ENCODE assay signal across 11 mouse cellular contexts in genomic region chr7:128550328-128551086, GRCm38 (mm10). TPM values are rescaled to one million over a fixed set of nuclear protein-coding genes. Genes with fewer than 3 reads are reported as not detected.
DNase-seq lines count a peak whose midpoint lies in the region; ATAC-seq and TF ChIP-seq lines count a peak whose summit lies in the region.
"Had no signal": no experiment of that assay in that cellular context is flagged by ENCODE, and none has a peak within 500 bp of the region (broad histone marks: within the 10 kb centered on the region; RNA-seq: fewer than 3 reads in every experiment).

No protein-coding gene starts in this region.

- H3K79me2 ChIP-seq in myocyte (ENCODE audit: control insufficient read depth, insufficient read depth), result no peaks in the 10 kb centered on the region

- no peak overlapping the region for H3K4me3 ChIP-seq in heart, postnatal 0 days (ENCODE audit: low read depth, low read length)
- no peak overlapping the region for H3K4me3 ChIP-seq in heart, embryonic 11.5 days (ENCODE audit: low read depth, low read length)
- no peak overlapping the region for H3K4me3 ChIP-seq in cortical plate, adult 2 months (ENCODE audit: insufficient read depth, low read length)
- no peak overlapping the region for H3K4me3 ChIP-seq in hindbrain, embryonic 12.5 days
- H3K4me3 ChIP-seq in myocyte, result no peak overlapping the region
- H3K4me3 ChIP-seq in thymus, adult 2 months (ENCODE audit: control insufficient read depth, insufficient read depth, low read length), result no peak overlapping the region

- no peaks in the 10 kb centered on the region for H3K9me3 ChIP-seq in heart, postnatal 0 days (replicated peaks; ENCODE audit: control insufficient read depth, low read length)
- no peaks in the 10 kb centered on the region for H3K9me3 ChIP-seq in heart, embryonic 11.5 days (replicated peaks; ENCODE audit: control insufficient read depth, low read length)
- H3K9me3 ChIP-seq in hindbrain, embryonic 12.5 days (replicated peaks), result no peaks in the 10 kb centered on the region

- H3K4me1 ChIP-seq in heart, postnatal 0 days (ENCODE audit: control insufficient read depth, insufficient read depth), result peaks cover 26% of the 10 kb centered on the region
- peaks cover 10% of the 10 kb centered on the region for H3K4me1 ChIP-seq in heart, embryonic 11.5 days (ENCODE audit: control insufficient read depth, insufficient read depth, low read length)
- peaks cover 9% of the 10 kb centered on the region for H3K4me1 ChIP-seq in cortical plate, adult 2 months (ENCODE audit: control insufficient read depth, insufficient read depth, low read length)
- peaks cover 28% of the 10 kb centered on the region for H3K4me1 ChIP-seq in hindbrain, embryonic 12.5 days
- no peaks in the 10 kb centered on the region for H3K4me1 ChIP-seq in thymus, adult 2 months (replicated peaks; ENCODE audit: control insufficient read depth, insufficient read depth, low read length)

- WGBS in heart, postnatal 0 days, result 32% methylated on average over 1 of the region's 1 CpGs
- 29% methylated on average over 1 of the region's 1 CpGs for WGBS in heart, embryonic 11.5 days (ENCODE audit: insufficient replicate concordance)
- 28% methylated on average over 1 of the region's 1 CpGs for WGBS in hindbrain, embryonic 12.5 days
- WGBS in thymus, adult 2 months, result 26% methylated on average over 1 of the region's 1 CpGs

- H3K36me3 ChIP-seq in heart, postnatal 0 days (replicated peaks; ENCODE audit: control insufficient read depth, insufficient read depth, low read length), result peaks cover 33% of the 10 kb centered on the region
- peaks cover 19% of the 10 kb centered on the region for H3K36me3 ChIP-seq in heart, embryonic 11.5 days (ENCODE audit: control insufficient read depth, insufficient read depth, low read length)
- H3K36me3 ChIP-seq in hindbrain, embryonic 12.5 days, result peaks cover 5% of the 10 kb centered on the region; the same call in 1 of the 2 replicates
- H3K36me3 ChIP-seq in myocyte (ENCODE audit: control insufficient read depth, insufficient read depth), result peaks cover 8% of the 10 kb centered on the region
- no peaks in the 10 kb centered on the region for H3K36me3 ChIP-seq in thymus, adult 2 months (ENCODE audit: control insufficient read depth, insufficient read depth, low read length)

- H3K4me2 ChIP-seq in heart, postnatal 0 days (ENCODE audit: low read depth, low read length), result no peak overlapping the region
- H3K4me2 ChIP-seq in heart, embryonic 11.5 days, result no peak overlapping the region
- H3K4me2 ChIP-seq in hindbrain, embryonic 12.5 days (replicated peaks), result no peak overlapping the region
- peak overlapping the region; percentile 71 for H3K4me2 ChIP-seq in myocyte (ENCODE audit: low read depth)

- no peak for TF ChIP-seq CTCF in heart, postnatal 0 days (IDR thresholded peaks at IDR 0.05; ENCODE audit: low read depth)
- no peak for TF ChIP-seq CTCF in cortical plate, adult 2 months (IDR thresholded peaks at IDR 0.05; ENCODE audit: extremely low read depth, insufficient read depth, low read length)
- TF ChIP-seq CTCF in thymus, adult 2 months (IDR thresholded peaks at IDR 0.05; ENCODE audit: borderline replicate concordance, control insufficient read depth, extremely low read depth, insufficient read depth, low read length, poor library complexity), result no peak

- TF ChIP-seq EP300 in heart, postnatal 0 days (IDR thresholded peaks at IDR 0.05; ENCODE audit: low read depth), result no peak

- no peak for TF ChIP-seq POLR2A in cortical plate, adult 2 months (IDR thresholded peaks at IDR 0.05; ENCODE audit: extremely low read depth, insufficient read depth, low read length)
- no peak for TF ChIP-seq POLR2A in myocyte (IDR thresholded peaks at IDR 0.05; ENCODE audit: insufficient read length, low read depth)
- TF ChIP-seq POLR2A in thymus, adult 2 months (IDR thresholded peaks at IDR 0.05; ENCODE audit: control insufficient read depth, extremely low read depth, insufficient read depth, low read length, poor library complexity), result no peak

- no peak overlapping the region for H3K9ac ChIP-seq in heart, postnatal 0 days (replicated peaks; ENCODE audit: low read depth, low read length)
- H3K9ac ChIP-seq in heart, embryonic 11.5 days (ENCODE audit: low read depth, low read length), result no peak overlapping the region
- no peak overlapping the region for H3K9ac ChIP-seq in hindbrain, embryonic 12.5 days

- H3K27ac ChIP-seq in heart, postnatal 0 days (ENCODE audit: low read depth), result peak overlapping the region; percentile 71; the same call in 1 of the 2 replicates
- H3K27ac ChIP-seq in heart, embryonic 11.5 days (ENCODE audit: low read depth, low read length), result no peak overlapping the region
- H3K27ac ChIP-seq in cortical plate, adult 2 months (ENCODE audit: insufficient read depth, low read length), result peak overlapping the region; percentile 80; the same call in 1 of the 2 replicates
- peak overlapping the region; percentile 79 for H3K27ac ChIP-seq in hindbrain, embryonic 12.5 days
- H3K27ac ChIP-seq in thymus, adult 2 months (ENCODE audit: control insufficient read depth, insufficient read depth, low read length), result no peak overlapping the region

- no peak overlapping the region for H3ac ChIP-seq in myocyte (ENCODE audit: control insufficient read depth, insufficient read length)

- DNase-seq in heart, postnatal 0 days (ENCODE audit: low spot score), result no peak
- no peak for DNase-seq in layer of hippocampus, postnatal 10 days (ENCODE audit: low spot score in 2 of 2)
- DNase-seq in urinary bladder, adult 2 months (ENCODE audit: low spot score), result no peak
- DNase-seq in thymus, adult 2 months, result no peak
- DNase-seq: cerebellum, adult 18-20 months; liver; lung, postnatal 4 days had no signal

- ATAC-seq in heart, postnatal 0 days (ENCODE audit: insufficient read depth, low read depth), result no peak
- no peak for ATAC-seq in heart, embryonic 11.5 days (replicated peaks; ENCODE audit: insufficient number of reproducible peaks, low FRiP score, low TSS enrichment)
- ATAC-seq in hindbrain, embryonic 12.5 days (ENCODE audit: low FRiP score), result no peak

- no peaks in the 10 kb centered on the region for H3K27me3 ChIP-seq in heart, postnatal 0 days (ENCODE audit: control insufficient read depth, insufficient read depth, low read length)
- no peaks in the 10 kb centered on the region for H3K27me3 ChIP-seq in heart, embryonic 11.5 days (ENCODE audit: control insufficient read depth, insufficient read depth, low read length)
- H3K27me3 ChIP-seq in hindbrain, embryonic 12.5 days, result no peaks in the 10 kb centered on the region
- H3K27me3 ChIP-seq in myocyte (ENCODE audit: control insufficient read depth, insufficient read depth, insufficient read length), result no peaks in the 10 kb centered on the region
- no peaks in the 10 kb centered on the region for H3K27me3 ChIP-seq in thymus, adult 2 months (ENCODE audit: control insufficient read depth, insufficient read depth, low read length)

TF ChIP-seq in myocyte, 11 proteins besides CTCF, POLR2A, EP300 and RAD21:
- TF ChIP-seq REST (IDR thresholded peaks at IDR 0.05; ENCODE audit: insufficient read depth, insufficient read length) (no peak), SRF (IDR thresholded peaks at IDR 0.05; ENCODE audit: control insufficient read depth, insufficient read length, low read depth) (no peak)

RNA-seq across cellular contexts. Expression of gene Bag3, which starts 27.1 kb away (rescaled TPM):
- total RNA-seq in heart, postnatal 0 days (2014; rRNA removed; ENCODE audit: low replicate concordance), result 60.3 and 75.3 TPM in 2 replicates
- polyA plus RNA-seq in heart, postnatal 0 days (2015; fragmentation: Nextera tagmentation; extraction: Ambion mirVana), result 43.8 and 46.3 TPM in 2 replicates
- 20.6 and 21.1 TPM in 2 replicates for polyA plus RNA-seq in heart, embryonic 11.5 days (2014; fragmentation: Nextera tagmentation; extraction: Ambion mirVana)
- polyA plus RNA-seq in cortical plate, adult 2 months (2012; rRNA removed), result 4.9 and 5.4 TPM in 2 replicates
- 5.6 and 6.4 TPM in 2 replicates for polyA plus RNA-seq in hindbrain, embryonic 12.5 days (2016; fragmentation: Nextera tagmentation; extraction: Ambion mirVana)
- 68.3 TPM for polyA plus RNA-seq in myocyte (2012; fragmentation: generic; extraction: Trizol)
- total RNA-seq in layer of hippocampus, postnatal 10 days (2021), result 1 to 10 TPM; 7.1 to 7.8 TPM
- polyA plus RNA-seq in urinary bladder, adult 2 months (2012; rRNA removed), result 30.4 and 54.6 TPM in 2 replicates
- 14.5 and 19.1 TPM in 2 replicates for polyA plus RNA-seq in thymus, adult 2 months (2012; rRNA removed)

Comparison
In these comparisons a context has a peak if more than half of its experiments do, and no peak if none do; other contexts are left out.
1. H3K27ac ChIP-seq: peak in heart, postnatal 0 days (single experiment), cortical plate, adult 2 months (single experiment) and hindbrain, embryonic 12.5 days (single experiment); none in heart, embryonic 11.5 days (single experiment) and thymus, adult 2 months (single experiment).